Mouse (Mus musculus): ENCODE results near the gene Gast.
"Not testable (repeated sequence)": the region's sequence is repeated elsewhere in the genome, so short reads cannot be mapped to it uniquely, and the experiment has no call there.

The Gast gene

DNA sequence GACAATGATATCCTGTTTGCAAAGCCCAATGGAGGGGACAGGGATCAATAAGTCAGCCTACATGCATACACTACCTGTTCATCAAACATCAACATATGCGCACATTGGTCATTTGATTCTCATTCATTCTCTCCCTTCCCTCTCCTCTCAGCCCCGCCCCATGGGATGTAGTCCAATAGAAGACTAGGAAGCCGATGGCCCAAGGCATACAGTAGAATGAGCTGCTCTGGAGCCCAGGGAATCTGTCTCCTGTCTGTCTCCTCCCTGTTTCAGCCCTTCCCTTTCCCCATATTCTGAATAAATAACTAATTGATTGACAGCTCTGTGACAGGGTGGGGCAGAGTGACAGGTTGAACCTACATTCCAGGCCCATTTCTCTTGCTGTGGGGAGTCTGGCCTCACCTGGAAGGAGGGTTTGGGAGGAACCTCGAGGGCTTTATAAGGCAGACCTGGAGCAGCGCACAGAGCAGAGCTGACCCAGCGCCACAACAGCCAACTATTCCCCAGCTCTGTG, at the start of gene Gast:
Gene Gast (plus strand): TSS at position 464 of the 514 bp plus-strand sequence.
- DNase-seq (ENCODE audit: low spot score), result no peak

GRCm38 (mm10) chr11:100284988-100285387, 49.2 kb upstream of the Gast start:
- DNase-seq (ENCODE audit: low spot score), result no peak

DNA sequence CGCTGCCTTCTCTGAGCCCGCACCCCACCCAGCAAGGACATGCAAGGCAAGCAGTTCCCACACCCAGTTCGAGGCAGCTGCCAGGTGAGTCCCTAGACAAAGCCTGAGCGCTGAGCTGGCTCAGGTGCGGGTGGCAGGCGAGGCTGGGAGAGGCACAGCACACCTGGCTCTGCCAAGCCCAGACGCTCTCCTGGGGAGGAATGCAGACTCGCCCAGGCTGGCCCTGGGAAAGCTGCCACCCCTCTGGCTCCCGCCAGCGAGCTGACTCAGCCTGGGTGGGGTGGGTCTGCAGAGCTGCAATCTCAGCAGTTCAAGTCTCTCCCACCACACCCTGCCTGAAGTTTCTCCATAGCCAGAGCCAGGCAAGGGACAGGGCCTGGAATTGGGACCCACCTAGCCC, 47.2 kb upstream of the Gast start:
- DNase-seq (ENCODE audit: low spot score), result no peak

GRCm38 (mm10) chr11:100288942-100289341, 45.3 kb upstream of the Gast start:
- no peak for DNase-seq (ENCODE audit: low spot score)

- no peak for DNase-seq (ENCODE audit: low spot score)
Measured at GRCm38 (mm10) chr11:100290235-100290634, 44.0 kb upstream of the Gast start.

DNA sequence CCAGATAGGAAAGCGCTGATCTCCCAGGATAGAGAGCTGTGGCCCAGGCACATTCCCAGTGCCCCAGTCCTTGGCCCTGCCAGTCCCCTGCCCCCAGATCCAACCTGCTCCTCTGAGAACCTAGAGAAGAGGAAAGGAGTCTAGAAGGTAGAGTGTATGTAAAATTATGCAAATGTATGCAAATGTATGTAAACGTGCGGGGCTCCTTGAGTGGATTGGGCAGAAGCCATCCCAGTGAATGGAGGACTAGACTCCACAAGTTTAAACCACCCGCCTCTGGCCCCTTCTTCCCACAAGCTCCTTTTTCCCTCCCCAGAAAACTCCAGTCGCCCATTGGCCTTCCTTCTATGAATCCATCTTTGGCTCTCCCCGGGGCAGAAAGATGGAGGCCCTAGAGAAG, 41.3 kb upstream of the Gast start:
- no peak for DNase-seq (ENCODE audit: low spot score)

DNA sequence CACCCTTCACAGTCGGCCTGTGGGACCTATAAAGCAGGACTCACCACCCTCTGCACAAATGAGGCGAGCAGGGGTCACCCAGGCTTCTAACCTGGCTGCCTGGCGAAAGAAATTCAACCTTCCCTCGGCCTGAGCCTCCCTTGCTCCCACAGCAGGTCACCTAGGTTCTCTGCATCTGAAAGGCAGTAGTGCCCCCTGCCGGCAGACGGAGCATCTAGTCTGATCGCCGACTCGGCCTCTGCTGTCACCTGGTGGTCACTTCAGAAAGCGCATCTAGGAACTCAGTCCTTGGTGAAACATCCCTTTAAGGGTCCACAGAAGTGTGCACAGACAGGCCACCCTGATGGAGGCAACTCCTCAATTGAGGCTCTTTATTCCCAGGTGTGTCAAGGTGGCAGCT, 38.9 kb upstream of the Gast start:
- peak; percentile 73 for DNase-seq (ENCODE audit: low spot score)

DNA sequence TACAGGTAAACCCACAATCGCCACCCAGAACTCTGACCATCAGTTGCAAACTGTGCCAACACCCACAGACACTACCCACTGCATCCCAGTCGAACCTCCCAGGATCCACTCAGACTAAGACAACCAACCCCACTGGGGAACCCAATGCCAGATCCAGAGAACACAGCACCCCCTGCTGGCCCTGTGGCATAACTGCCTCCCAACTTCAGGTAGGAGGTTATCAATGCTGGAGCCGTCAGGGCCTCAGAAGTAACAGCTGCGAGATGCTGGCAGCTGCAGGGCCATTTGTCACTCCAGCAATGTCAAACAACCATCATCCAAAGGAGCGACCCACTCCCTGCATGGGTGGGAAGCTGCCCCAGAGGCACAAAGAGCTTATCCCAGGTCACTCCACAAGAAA, 36.4 kb upstream of the Gast start:
- DNase-seq (ENCODE audit: low spot score), result no peak

DNA sequence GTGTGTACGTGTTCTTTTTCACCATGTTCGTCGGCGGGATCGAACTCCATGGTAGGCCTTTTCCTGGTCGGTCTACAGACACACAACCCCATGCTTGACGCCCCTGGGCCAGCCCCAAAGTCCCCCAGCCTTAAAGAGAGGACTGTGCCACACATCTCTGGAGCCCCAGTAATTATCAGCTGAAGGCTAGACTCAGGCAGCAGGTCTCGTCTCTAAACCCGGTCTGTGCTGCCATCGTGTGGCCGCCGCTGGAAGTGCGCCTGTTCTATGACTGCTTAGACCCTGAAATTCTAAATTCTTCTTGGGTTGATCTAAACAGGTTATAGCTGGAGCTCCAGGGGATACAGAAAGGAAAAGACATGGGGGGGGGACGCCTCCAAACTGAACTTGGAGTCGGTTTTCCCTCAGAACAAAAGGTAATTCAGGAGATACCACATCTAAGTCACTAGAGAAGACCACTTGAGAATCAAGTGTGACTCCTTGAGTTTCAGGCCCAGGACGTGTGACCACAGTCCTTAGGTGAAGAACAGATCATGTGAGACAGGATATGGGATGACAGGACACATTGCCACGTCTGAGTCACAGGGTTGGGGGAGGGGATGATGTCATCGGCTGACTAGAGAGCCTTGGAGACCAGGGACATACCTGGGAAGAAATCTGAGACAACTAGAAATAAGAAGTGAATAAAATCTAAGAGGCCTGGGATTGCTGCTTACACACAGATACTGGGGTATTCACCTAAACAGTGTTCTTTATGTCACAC, 35.8 kb upstream of the Gast start:
- DNase-seq (ENCODE audit: low spot score), result peak; percentile 76

DNA sequence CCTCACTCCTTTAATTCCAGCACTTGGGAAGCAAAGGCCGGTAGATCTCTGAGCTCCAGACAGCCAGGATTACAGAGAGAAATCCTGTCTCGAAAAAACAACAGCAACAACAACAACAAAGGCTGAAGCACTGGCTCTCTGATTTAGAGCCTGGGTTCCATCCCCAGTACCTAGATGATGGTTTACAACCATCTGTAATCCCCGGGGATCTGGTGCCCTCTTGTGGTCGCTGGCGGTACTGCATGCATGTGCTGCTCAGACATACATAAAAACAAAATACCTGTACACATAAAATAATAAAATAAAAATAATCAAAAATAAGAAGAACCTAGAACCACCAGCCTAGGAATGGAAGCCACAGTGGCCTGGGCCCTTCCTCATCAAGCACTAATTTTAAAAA, 33.9 kb upstream of the Gast start:
- peak; percentile 42 for DNase-seq (ENCODE audit: low spot score)

DNA sequence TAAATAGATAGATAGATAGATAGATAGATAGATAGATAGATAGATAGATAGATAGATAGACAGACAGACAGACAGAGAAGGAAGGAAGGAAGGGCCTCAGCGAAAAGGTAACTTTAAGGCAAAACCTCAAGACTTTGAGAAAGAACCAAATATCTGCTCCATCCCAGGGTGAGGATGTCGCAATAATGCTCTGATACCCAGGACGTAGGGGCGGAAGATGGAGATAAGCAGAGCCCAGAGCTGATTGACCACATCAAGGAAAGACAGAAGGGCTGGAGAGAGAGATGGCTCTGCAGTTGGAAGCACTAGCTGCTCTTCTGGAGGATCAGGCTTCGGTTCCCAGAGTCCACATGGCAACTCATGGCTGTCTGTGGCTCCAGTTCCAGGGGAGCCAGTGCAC, 32.9 kb upstream of the Gast start:
- DNase-seq (ENCODE audit: low spot score), result no peak

DNA sequence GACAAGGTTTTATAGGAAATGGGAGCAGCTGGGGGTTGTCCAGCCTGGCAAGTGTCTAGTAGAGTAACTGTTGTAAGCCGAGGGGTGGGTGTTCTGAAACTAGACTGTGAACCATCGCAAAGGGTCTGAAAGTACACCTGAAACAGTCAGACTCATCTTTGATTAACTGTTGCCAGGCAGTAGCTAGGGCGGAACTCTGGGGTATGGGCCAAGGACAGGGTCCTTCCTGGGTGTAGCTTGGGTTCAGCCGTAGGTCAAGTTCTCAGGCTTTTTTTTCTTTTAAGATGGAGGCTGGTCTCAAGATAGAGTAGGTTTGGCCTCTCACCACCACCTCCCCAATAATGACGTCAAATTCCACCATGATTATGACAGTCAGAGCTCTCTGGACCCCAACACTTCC, 26.3 kb upstream of the Gast start:
- no peak for DNase-seq (ENCODE audit: low spot score)

- not testable (repeated sequence) for DNase-seq (ENCODE audit: low spot score)
Measured at GRCm38 (mm10) chr11:100308672-100309071, 25.5 kb upstream of the Gast start.

GRCm38 (mm10) chr11:100311656-100312055, 22.6 kb upstream of the Gast start:
- no peak for DNase-seq (ENCODE audit: low spot score)

DNA sequence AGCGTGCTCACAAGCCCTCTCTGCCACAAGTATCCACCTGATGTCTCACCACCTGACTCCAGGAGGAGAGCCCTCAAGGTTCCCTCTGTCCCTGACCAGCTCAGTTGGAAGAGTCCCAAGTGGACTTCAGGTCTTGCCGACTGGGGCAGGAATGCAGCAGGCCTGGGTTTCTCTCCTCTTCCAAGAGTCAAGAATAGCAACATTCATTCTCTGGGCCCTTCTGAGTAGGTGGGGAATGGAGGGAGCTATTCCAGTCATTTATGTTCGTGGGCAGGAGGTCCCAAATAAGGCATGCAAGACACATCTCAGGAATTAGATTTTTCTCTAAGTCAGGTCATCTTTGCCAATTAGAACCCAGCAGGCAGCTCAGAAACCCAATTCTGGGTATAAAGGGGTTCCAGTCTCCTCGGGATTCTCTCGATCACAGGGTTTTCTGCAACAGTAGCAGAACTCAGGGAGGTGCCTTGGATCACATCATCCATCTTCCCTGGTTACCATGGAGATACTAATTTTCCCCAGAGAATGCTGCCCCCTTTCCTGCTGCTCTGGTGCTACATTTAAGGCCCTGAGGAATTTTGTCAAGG, 22.0 kb upstream of the Gast start:
- DNase-seq (ENCODE audit: low spot score), result no peak

DNA sequence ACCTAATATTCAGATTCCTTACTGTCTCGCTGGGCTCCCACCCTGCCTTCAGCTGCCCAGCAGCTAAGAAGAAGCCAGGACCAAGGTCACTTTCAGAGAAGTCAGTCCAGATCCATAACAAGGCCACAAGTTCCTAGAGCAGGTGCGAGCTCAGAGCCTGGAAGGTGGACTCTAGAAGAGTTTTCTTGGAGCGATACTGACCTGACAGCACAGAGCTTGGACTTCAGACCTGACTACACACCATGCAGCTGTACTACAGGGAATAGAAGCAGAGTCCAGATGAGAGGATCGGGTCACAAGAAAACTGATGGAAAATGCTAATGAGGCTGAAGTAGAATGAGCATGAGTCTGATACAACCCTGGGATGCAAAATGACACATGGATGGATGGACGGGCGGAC, 20.8 kb upstream of the Gast start:
- DNase-seq (ENCODE audit: low spot score), result peak; percentile 35

GRCm38 (mm10) chr11:100315439-100315838, 18.8 kb upstream of the Gast start:
- peak; percentile 51 for DNase-seq (ENCODE audit: low spot score)

DNA sequence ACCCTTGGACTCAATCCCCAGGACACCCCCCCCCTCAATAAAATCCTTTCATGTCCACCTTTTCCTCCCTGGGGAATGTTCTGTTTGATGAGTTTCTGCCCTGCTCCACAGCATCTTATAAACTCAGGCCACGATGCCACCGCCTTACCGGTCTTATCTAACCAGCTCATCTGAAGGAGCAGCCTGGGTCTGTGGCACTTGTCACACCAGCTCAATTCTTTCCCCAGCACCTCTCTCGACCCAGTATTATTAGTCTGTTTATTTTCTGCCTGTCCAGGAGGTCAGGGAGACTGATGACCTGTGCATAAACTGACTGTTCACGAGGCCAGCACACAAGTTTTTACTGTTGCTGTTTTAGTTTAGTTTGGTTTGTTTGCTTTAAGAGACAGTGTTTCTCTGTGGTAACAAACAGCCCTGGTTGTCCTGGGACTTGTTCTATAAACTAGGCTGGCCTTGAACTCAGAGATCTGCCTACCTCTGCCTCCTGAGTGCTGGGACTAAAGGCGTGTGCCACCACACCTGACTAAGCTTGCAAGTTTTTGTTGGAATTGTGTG, 16.3 kb upstream of the Gast start:
- DNase-seq (ENCODE audit: low spot score), result peak; percentile 46

- no peak for DNase-seq (ENCODE audit: low spot score)
Measured at GRCm38 (mm10) chr11:100318529-100319451, 15.4 kb upstream of the Gast start.

GRCm38 (mm10) chr11:100319492-100320171, 14.6 kb upstream of the Gast start, which contains the start of gene Eif1:
Gene Eif1 (plus strand): TSS chr11:100319885.
- peak; percentile 100 for DNase-seq (ENCODE audit: low spot score)

DNA sequence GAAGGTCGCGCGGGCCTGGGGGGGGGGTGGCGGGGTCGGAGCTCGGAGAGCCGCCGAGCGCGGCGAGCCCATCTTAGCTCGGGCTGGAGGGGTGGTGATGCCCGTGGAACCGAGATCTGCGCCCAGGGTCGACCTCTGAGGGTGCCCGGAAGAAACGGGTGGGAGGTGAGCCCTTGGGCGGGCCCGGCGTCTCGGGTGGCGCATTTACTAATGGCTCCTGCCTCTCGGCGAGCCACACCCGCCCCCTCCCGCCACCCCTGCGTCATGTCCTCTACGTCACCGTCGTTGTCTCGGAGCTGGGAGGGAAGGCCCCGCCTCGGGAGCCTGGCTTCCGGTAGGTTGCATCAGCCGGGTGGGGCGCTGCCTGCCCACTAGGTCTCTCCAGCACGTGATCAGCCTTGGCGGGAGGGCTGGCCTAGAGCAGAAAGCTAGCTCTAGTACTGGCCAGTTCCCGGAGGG, 14.0 kb upstream of the Gast start:
- DNase-seq (ENCODE audit: low spot score), result peak; percentile 98

All from yolk sac, embryonic 10.5 days (tissue).